Mouse (Mus musculus) lung, postnatal 0 days (tissue): ENCODE results near the gene Plcb2. TPM values are rescaled to one million over a fixed set of nuclear protein-coding genes. Genes with fewer than 3 reads are reported as not detected.

ENCODE experiments used
- ATAC-seq: fragments of 200-750 bp; cut with Nextera tagmentation; 2 replicates; pipeline ENCODE4 v1.8.0; 2017; ENCODE audit warnings: moderate library complexity
- DNase-seq: peaks from one replicate; pipeline ENCODE4 v3.0.0-alpha.2; 2016; ENCODE audit warnings: low spot score
- H3K27ac ChIP-seq: fragments of 300-500 bp; sonication (generic); 2 replicates; pipeline ENCODE4 v1.5.1; 2014; ENCODE audit warnings: antibody characterized with exemption, mild to moderate bottlenecking, low read length, mixed read lengths
- H3K27me3 ChIP-seq: fragments of 300-500 bp; sonication (generic); replicated peaks from 2 replicates; pipeline ENCODE4 v1.6.1; 2014; ENCODE audit warnings: low read length, mixed read lengths; ENCODE audit not compliant: insufficient read depth
- H3K36me3 ChIP-seq: fragments of 300-500 bp; sonication (generic); 2 replicates; pipeline ENCODE4 v1.6.1; 2014; ENCODE audit warnings: low read length, mixed read lengths; ENCODE audit not compliant: insufficient read depth
- H3K4me1 ChIP-seq: fragments of 300-500 bp; sonication (generic); 2 replicates; pipeline ENCODE4 v1.6.1; 2014; ENCODE audit warnings: antibody characterized with exemption, low read depth, low read length, mixed read lengths; ENCODE audit not compliant: insufficient read depth
- H3K4me2 ChIP-seq: fragments of 300-500 bp; sonication (generic); replicated peaks from 2 replicates; pipeline ENCODE4 v1.6.1; 2014; ENCODE audit warnings: low read depth, mild to moderate bottlenecking, low read length, moderate library complexity, mixed read lengths
- H3K4me3 ChIP-seq: fragments of 300-500 bp; sonication (generic); 2 replicates; pipeline ENCODE4 v1.5.1; 2014; ENCODE audit warnings: low read depth, low read length
- H3K9ac ChIP-seq: fragments of 300-500 bp; sonication (generic); replicated peaks from 2 replicates; pipeline ENCODE4 v1.6.1; 2014; ENCODE audit warnings: low read depth, mild to moderate bottlenecking
- H3K9me3 ChIP-seq: fragments of 300-500 bp; sonication (generic); 2 replicates; pipeline ENCODE4 v1.6.1; 2016; ENCODE audit warnings: low read length, mixed read lengths
- CTCF ChIP-seq: IDR thresholded peaks from 2 replicates; pipeline ENCODE4 v1.5.1; 2016; ENCODE audit warnings: antibody characterized with exemption, mild to moderate bottlenecking
- EP300 ChIP-seq: IDR thresholded peaks from 2 replicates; pipeline ENCODE4 v1.6.1; 2016; ENCODE audit warnings: antibody characterized with exemption, mild to moderate bottlenecking, control low read depth
- WGBS: fragments of 180-500 bp; shearing (Covaris S2); extraction: QIAGEN DNeasy Blood & Tissue Kit; methylation state at CpG from one replicate; pipeline ENCODE4 v1.1.7; 2014; 5-methylcytosine and 5-hydroxymethylcytosine counted together
- polyA plus RNA-seq: library from polyadenylated mRNA; unstranded; fragments of >200 nt; fragmentation: Nextera tagmentation; extraction: Ambion mirVana; gene quantifications from 2 replicates; pipeline ENCODE4 v1.2.1, GENCODE M21; 2015

Gene Plcb2
- polyA plus RNA-seq, 1 experiment from 2014 or later: 1.6 TPM

- H3K9me3 ChIP-seq: no peaks in the 10 kb centered on the region
- TF ChIP-seq EP300: no peak
- no peak for TF ChIP-seq CTCF
- no peak for ATAC-seq
- H3K4me2 ChIP-seq: no peak overlapping the region
- no peak overlapping the region for H3K4me3 ChIP-seq
- peaks cover 2% of the 10 kb centered on the region; the same call in 1 of the 2 replicates for H3K4me1 ChIP-seq
- DNase-seq: no peak
- H3K27ac ChIP-seq: no peak overlapping the region
- no peaks in the 10 kb centered on the region for H3K36me3 ChIP-seq
- no peak overlapping the region for H3K9ac ChIP-seq
- 33% methylated on average over 5 of the region's 5 CpGs for WGBS
- H3K27me3 ChIP-seq: peaks cover 25% of the 10 kb centered on the region
Measured at GRCm38 (mm10) chr2:118697311-118697877, 30.8 kb downstream of the Plcb2 start.

GRCm38 (mm10) chr2:118696451-118697308, 31.6 kb downstream of the Plcb2 start:
- H3K36me3 ChIP-seq: no peaks in the 10 kb centered on the region
- no peak overlapping the region for H3K27ac ChIP-seq
- peaks cover 2% of the 10 kb centered on the region; the same call in 1 of the 2 replicates for H3K4me1 ChIP-seq
- DNase-seq (no peak), ATAC-seq (no peak)
- H3K9me3 ChIP-seq: no peaks in the 10 kb centered on the region
- WGBS: 29% methylated on average over 21 of the region's 21 CpGs
- no peak overlapping the region for H3K4me2 ChIP-seq
- peaks cover 18% of the 10 kb centered on the region for H3K27me3 ChIP-seq
- H3K9ac ChIP-seq: no peak overlapping the region
- TF ChIP-seq CTCF (no peak), EP300 (no peak)
- no peak overlapping the region for H3K4me3 ChIP-seq

- H3K27ac ChIP-seq: no peak overlapping the region
- TF ChIP-seq CTCF: peak; percentile 84
- no peak for TF ChIP-seq EP300
- H3K4me2 ChIP-seq: no peak overlapping the region
- no peaks in the 10 kb centered on the region for H3K36me3 ChIP-seq
- no peak overlapping the region for H3K9ac ChIP-seq
- ATAC-seq: no peak
- H3K4me1 ChIP-seq: peaks cover 2% of the 10 kb centered on the region; the same call in 1 of the 2 replicates
- no peaks in the 10 kb centered on the region for H3K9me3 ChIP-seq
- peaks cover 9% of the 10 kb centered on the region for H3K27me3 ChIP-seq
- H3K4me3 ChIP-seq: no peak overlapping the region
- WGBS: 21% methylated on average over 11 of the region's 11 CpGs
- DNase-seq: peak; percentile 72
Measured at GRCm38 (mm10) chr2:118695677-118696232, 32.5 kb downstream of the Plcb2 start.

GRCm38 (mm10) chr2:118693370-118693966, 34.8 kb downstream of the Plcb2 start:
- 73% methylated on average over 19 of the region's 19 CpGs for WGBS
- no peak for ATAC-seq
- H3K36me3 ChIP-seq: no peaks in the 10 kb centered on the region
- no peaks in the 10 kb centered on the region for H3K9me3 ChIP-seq
- H3K27me3 ChIP-seq: no peaks in the 10 kb centered on the region
- DNase-seq: no peak
- H3K4me3 ChIP-seq: no peak overlapping the region
- H3K4me2 ChIP-seq: no peak overlapping the region
- H3K4me1 ChIP-seq: peaks cover 2% of the 10 kb centered on the region; the same call in 1 of the 2 replicates
- no peak overlapping the region for H3K27ac ChIP-seq
- TF ChIP-seq EP300 (no peak), CTCF (0 out of 2 replicates have a peak, but pooled peaks have one; percentile 7)
- no peak overlapping the region for H3K9ac ChIP-seq

- DNase-seq (no peak), ATAC-seq (no peak)
- no peaks in the 10 kb centered on the region for H3K36me3 ChIP-seq
- no peak overlapping the region for H3K4me3 ChIP-seq
- no peak overlapping the region for H3K9ac ChIP-seq
- no peak overlapping the region for H3K4me2 ChIP-seq
- H3K4me1 ChIP-seq: no peaks in the 10 kb centered on the region
- no peak overlapping the region for H3K27ac ChIP-seq
- no peaks in the 10 kb centered on the region for H3K27me3 ChIP-seq
- H3K9me3 ChIP-seq: no peaks in the 10 kb centered on the region
- 67% methylated on average over 10 of the region's 10 CpGs for WGBS
- TF ChIP-seq EP300 (no peak), CTCF (no peak)
Measured at GRCm38 (mm10) chr2:118689875-118690274, 38.4 kb downstream of the Plcb2 start.

GRCm38 (mm10) chr2:118687791-118688190, 40.4 kb downstream of the Plcb2 start:
- H3K4me1 ChIP-seq: no peaks in the 10 kb centered on the region
- no peak for TF ChIP-seq CTCF
- no peak for TF ChIP-seq EP300
- no peak overlapping the region for H3K27ac ChIP-seq

More at GRCm38 (mm10) chr2:118687791-118688190, 40.4 kb downstream of the Plcb2 start:
- Histone ChIP-seq H3K4me2 (no peak overlapping the region), H3K9me3 (no peaks in the 10 kb centered on the region), H3K36me3 (no peaks in the 10 kb centered on the region), H3K4me3 (no peak overlapping the region), H3K27me3 (no peaks in the 10 kb centered on the region), H3K9ac (no peak overlapping the region)
- WGBS: 90% methylated on average over 3 of the region's 3 CpGs
- DNase-seq (no peak), ATAC-seq (no peak)
